Mouse (Mus musculus): Measurements from ENCODE around the gene Dhx35. TPM values are rescaled to one million over a fixed set of nuclear protein-coding genes. Genes with fewer than 3 reads are reported as not detected.

Dhx35 gene
- polyA plus RNA-seq, 2 experiments = 3.2 to 4.6 TPM

GRCm38 (mm10) chr2:158762339-158762738 lies 32.3 kb upstream of the Dhx35 start:
- H3K27ac ChIP-seq = no peak overlapping the region
- DNase-seq (ENCODE audit: low read depth in 3 of 3, low spot score in 3 of 3) (no peak), ATAC-seq (ENCODE audit: insufficient read depth) (no peak)
- H3K27me3 ChIP-seq (ENCODE audit: control insufficient read depth, insufficient read depth, low read length) = no peaks in the 10 kb centered on the region
- no peaks in the 10 kb centered on the region for H3K36me3 ChIP-seq (replicated peaks; ENCODE audit: control insufficient read depth, insufficient read depth, low read depth)
- no peak overlapping the region for H3K9ac ChIP-seq (replicated peaks)
- H3K9me3 ChIP-seq (ENCODE audit: control insufficient read depth, low read length) = no peaks in the 10 kb centered on the region
- TF ChIP-seq EP300 (IDR thresholded peaks at IDR 0.05; ENCODE audit: low read depth) (no peak), CTCF (IDR thresholded peaks at IDR 0.05; ENCODE audit: low read depth) (no peak)
- 62% methylated on average over 5 of the region's 5 CpGs for WGBS (ENCODE audit: insufficient replicate concordance)
- H3K4me1 ChIP-seq (replicated peaks; ENCODE audit: control insufficient read depth in 2 of 2, insufficient read depth in 2 of 2, low read length in 1 of 2) = peaks cover 2 to 3% of the 10 kb centered on the region in 2 experiments
- H3K4me3 ChIP-seq (ENCODE audit: insufficient read depth in 1 of 2, low read depth in 2 of 2, low read length in 2 of 2) = no peak overlapping the region
- H3K4me2 ChIP-seq (ENCODE audit: low read depth) = no peak overlapping the region

DNA sequence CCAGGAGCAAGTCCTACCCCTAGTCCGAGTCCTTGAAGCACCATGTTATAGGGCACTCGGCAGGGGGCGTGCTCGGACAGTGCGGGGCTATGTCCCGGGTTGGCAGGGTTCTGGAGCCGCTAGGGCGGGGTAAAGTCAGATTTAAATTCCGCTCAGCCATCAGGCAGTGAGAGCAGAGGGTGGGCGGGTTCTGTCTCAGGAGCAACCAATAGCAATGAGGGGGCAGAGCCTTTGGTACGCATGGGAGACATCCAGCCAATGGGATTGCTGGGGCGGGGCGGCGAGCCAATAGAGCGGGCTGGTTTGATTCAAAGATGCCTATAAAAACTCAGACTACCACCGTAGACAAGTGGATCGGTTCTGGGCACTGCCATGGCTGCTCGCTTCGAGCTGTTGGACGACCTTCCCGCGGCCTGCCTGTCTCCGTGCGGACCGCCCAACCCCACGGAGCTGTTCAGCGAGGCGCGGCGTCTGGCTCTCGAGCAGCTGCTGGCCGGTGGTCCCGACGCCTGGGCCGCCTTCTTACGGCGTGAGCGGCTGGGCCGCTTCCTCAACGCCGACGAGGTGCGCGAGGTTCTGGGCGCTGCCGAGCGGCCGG lies 26.8 kb upstream of the Dhx35 start, which contains the start of gene Fam83d:
Gene Fam83d, plus strand, starts transcription at position 352 of the 598 bp plus-strand sequence.
- Histone ChIP-seq H3K9me3 (ENCODE audit: control insufficient read depth, low read length) (no peaks in the 10 kb centered on the region), H3K4me2 (ENCODE audit: low read depth) (peak within 1 kb of the TSS; percentile 100), H3K36me3 (replicated peaks; ENCODE audit: control insufficient read depth, insufficient read depth, low read depth) (peaks cover 12% of the 10 kb centered on the region), H3K27ac (peak within 1 kb of the TSS; percentile 70), H3K27me3 (ENCODE audit: control insufficient read depth, insufficient read depth, low read length) (no peaks in the 10 kb centered on the region), H3K4me1 (replicated peaks; ENCODE audit: control insufficient read depth in 2 of 2, insufficient read depth in 2 of 2, low read length in 1 of 2) (peaks cover 20 to 29% of the 10 kb centered on the region in 2 experiments), H3K4me3 (ENCODE audit: insufficient read depth in 1 of 2, low read depth in 2 of 2, low read length in 2 of 2) (peak within 1 kb of the TSS; percentile 73 to 79), H3K9ac (replicated peaks) (peak within 1 kb of the TSS; percentile 86)
- under 1% methylated on average over 37 of the region's 48 CpGs for WGBS (ENCODE audit: insufficient replicate concordance)
- DNase-seq (ENCODE audit: low read depth in 3 of 3, low spot score in 3 of 3) = peak; percentile 96 to 98 (median 97)
- ATAC-seq (ENCODE audit: insufficient read depth) = peak; percentile 92
- TF ChIP-seq CTCF (IDR thresholded peaks at IDR 0.05; ENCODE audit: low read depth) (peak; percentile 97), EP300 (IDR thresholded peaks at IDR 0.05; ENCODE audit: low read depth) (peak; percentile 38; the same call in 1 of the 2 replicates)

DNA sequence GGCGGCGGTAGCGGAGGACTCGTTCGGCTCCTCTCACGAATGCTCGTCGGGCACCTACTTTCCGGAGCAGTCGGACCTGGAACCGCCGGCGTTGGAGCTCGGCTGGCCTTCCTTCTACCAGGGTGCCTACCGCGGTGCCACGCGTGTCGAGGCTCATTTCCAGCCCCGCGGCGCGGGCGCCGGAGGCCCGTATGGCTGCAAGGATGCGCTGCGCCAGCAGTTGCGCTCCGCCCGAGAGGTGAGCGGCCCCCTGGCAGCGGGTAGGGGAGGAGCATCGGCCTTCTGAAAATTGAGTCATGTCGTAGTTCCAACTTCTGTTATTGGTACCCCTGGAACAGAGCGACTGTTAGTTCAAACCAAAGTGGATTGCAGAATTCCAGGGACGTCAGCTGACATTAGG lies 26.3 kb upstream of the Dhx35 start:
- peaks cover 20 to 29% of the 10 kb centered on the region in 2 experiments for H3K4me1 ChIP-seq (replicated peaks; ENCODE audit: control insufficient read depth in 2 of 2, insufficient read depth in 2 of 2, low read length in 1 of 2)

DNA sequence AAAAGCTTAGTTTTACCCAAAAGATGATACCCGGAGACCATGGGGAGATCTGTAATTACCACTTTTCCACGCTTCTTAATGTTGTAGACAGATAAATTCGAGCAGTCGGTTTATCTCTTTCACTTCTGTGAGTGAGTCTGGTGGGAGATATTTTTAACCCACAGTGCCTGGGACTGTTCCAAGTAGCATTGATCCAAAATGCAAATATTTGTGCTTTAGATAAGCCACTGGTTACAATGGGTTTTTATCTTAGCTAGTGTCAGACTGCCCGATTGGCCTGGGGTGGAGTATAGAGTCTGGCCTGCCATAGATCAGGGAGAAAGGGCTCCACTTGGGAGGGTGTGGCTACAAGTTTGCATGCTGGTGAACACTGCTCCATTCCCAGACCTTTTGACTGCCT lies 25.8 kb upstream of the Dhx35 start:
- Histone ChIP-seq H3K4me1 (replicated peaks; ENCODE audit: control insufficient read depth in 2 of 2, insufficient read depth in 2 of 2, low read length in 1 of 2) (peaks cover 20 to 29% of the 10 kb centered on the region in 2 experiments), H3K9ac (replicated peaks) (peak overlapping the region; percentile 86), H3K4me3 (ENCODE audit: insufficient read depth in 1 of 2, low read depth in 2 of 2, low read length in 2 of 2) (peak overlapping the region; percentile 73 to 79), H3K27me3 (ENCODE audit: control insufficient read depth, insufficient read depth, low read length) (no peaks in the 10 kb centered on the region), H3K27ac (peak overlapping the region; percentile 70), H3K4me2 (ENCODE audit: low read depth) (peak overlapping the region; percentile 100), H3K36me3 (replicated peaks; ENCODE audit: control insufficient read depth, insufficient read depth, low read depth) (peaks cover 17% of the 10 kb centered on the region), H3K9me3 (ENCODE audit: control insufficient read depth, low read length) (no peaks in the 10 kb centered on the region)
- peak; percentile 67 for ATAC-seq (ENCODE audit: insufficient read depth)
- peak; percentile 66 for TF ChIP-seq EP300 (IDR thresholded peaks at IDR 0.05; ENCODE audit: low read depth)
- TF ChIP-seq CTCF (IDR thresholded peaks at IDR 0.05; ENCODE audit: low read depth) = no peak
- peak; percentile 61 to 70 (median 64) for DNase-seq (ENCODE audit: low read depth in 3 of 3, low spot score in 3 of 3)
- WGBS (ENCODE audit: insufficient replicate concordance) = 0% methylated on average over 5 of the region's 5 CpGs

More for the DNA sequence above, 26.3 kb upstream of the Dhx35 start:
- H3K4me3 ChIP-seq (ENCODE audit: insufficient read depth in 1 of 2, low read depth in 2 of 2, low read length in 2 of 2) = peak overlapping the region; percentile 73 to 79
- peak overlapping the region; percentile 86 for H3K9ac ChIP-seq (replicated peaks)
- H3K36me3 ChIP-seq (replicated peaks; ENCODE audit: control insufficient read depth, insufficient read depth, low read depth) = peaks cover 17% of the 10 kb centered on the region
- peak overlapping the region; percentile 70 for H3K27ac ChIP-seq
- no peaks in the 10 kb centered on the region for H3K27me3 ChIP-seq (ENCODE audit: control insufficient read depth, insufficient read depth, low read length)
- DNase-seq (ENCODE audit: low read depth in 3 of 3, low spot score in 3 of 3) = peak in 2 of 3 experiments; percentile 33 to 61
- ATAC-seq (ENCODE audit: insufficient read depth) = peak; percentile 60
- under 1% methylated on average over 37 of the region's 37 CpGs for WGBS (ENCODE audit: insufficient replicate concordance)
- no peaks in the 10 kb centered on the region for H3K9me3 ChIP-seq (ENCODE audit: control insufficient read depth, low read length)
- H3K4me2 ChIP-seq (ENCODE audit: low read depth) = peak overlapping the region; percentile 100
- TF ChIP-seq CTCF (IDR thresholded peaks at IDR 0.05; ENCODE audit: low read depth) = peak; percentile 17; the same call in 1 of the 2 replicates
- TF ChIP-seq EP300 (IDR thresholded peaks at IDR 0.05; ENCODE audit: low read depth) = no peak

GRCm38 (mm10) chr2:158770126-158770757 lies 24.4 kb upstream of the Dhx35 start:
- Histone ChIP-seq H3K36me3 (replicated peaks; ENCODE audit: control insufficient read depth, insufficient read depth, low read depth) (peaks cover 20% of the 10 kb centered on the region), H3K27ac (no peak overlapping the region), H3K27me3 (ENCODE audit: control insufficient read depth, insufficient read depth, low read length) (no peaks in the 10 kb centered on the region), H3K4me2 (ENCODE audit: low read depth) (peak overlapping the region; percentile 100), H3K9ac (replicated peaks) (no peak overlapping the region; the same call in 1 of the 2 replicates), H3K4me3 (ENCODE audit: insufficient read depth in 1 of 2, low read depth in 2 of 2, low read length in 2 of 2) (peak overlapping the region; percentile 73 to 79), H3K9me3 (ENCODE audit: control insufficient read depth, low read length) (no peaks in the 10 kb centered on the region), H3K4me1 (replicated peaks; ENCODE audit: control insufficient read depth in 2 of 2, insufficient read depth in 2 of 2, low read length in 1 of 2) (peaks cover 20 to 32% of the 10 kb centered on the region in 2 experiments)
- ATAC-seq (ENCODE audit: insufficient read depth) (no peak), DNase-seq (ENCODE audit: low read depth in 3 of 3, low spot score in 3 of 3) (no peak)
- TF ChIP-seq CTCF (IDR thresholded peaks at IDR 0.05; ENCODE audit: low read depth) (no peak), EP300 (IDR thresholded peaks at IDR 0.05; ENCODE audit: low read depth) (no peak)
- WGBS (ENCODE audit: insufficient replicate concordance) = 58% methylated on average over 13 of the region's 13 CpGs
